Mouse (Mus musculus): Measurements from ENCODE around the gene Cfap54. TPM values are rescaled to one million over a fixed set of nuclear protein-coding genes. Genes with fewer than 3 reads are reported as not detected.

The Cfap54 gene
- 0.07 TPM in 2 replicates for polyA plus RNA-seq (2012; rRNA removed)

DNA sequence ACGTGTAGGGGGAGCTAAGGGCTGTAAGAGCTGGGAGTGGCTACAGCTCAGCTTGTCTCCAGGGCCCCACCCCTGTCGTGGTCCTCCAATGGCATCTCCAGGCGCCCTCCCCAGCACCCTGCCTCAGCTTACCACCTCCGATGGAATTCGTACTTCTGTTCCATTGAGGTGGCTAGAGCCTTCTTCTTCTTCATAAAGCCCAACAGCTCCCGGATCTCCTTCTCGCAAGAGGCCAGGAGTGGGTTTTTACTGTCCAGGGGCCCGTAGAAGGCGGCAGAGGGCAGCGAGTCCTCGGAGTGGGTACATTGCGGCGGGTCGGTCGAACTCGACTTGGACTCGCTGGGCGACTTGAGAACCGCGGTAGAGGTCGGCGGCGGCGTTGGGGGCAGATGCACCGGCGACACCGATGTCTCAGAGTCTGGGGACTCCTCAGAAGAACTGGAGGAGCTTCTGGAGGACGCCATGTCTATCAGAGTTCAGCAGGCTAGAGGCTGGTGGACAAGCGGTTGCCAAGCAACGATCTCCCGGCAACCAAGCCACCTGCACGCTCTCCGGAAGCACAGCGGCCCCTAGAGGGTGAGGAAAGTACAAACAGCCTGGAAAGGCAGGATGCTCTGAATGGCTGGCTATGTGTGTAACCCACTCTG, at the start of gene Cfap54:
Gene Cfap54, minus strand, starts transcription at position 486 of the 647 bp plus-strand sequence.

Other genes starting within 250 kb of the Cfap54 start
- 7.7 and 8.0 TPM in 2 replicates for gene Cdk17, start 79.3 kb upstream of the Cfap54 start, polyA plus RNA-seq (2012; rRNA removed)
- 6.2 and 6.4 TPM in 2 replicates for gene Elk3, start 229.5 kb upstream of the Cfap54 start, polyA plus RNA-seq (2012; rRNA removed)

Measured in liver, embryonic 18 days (tissue).